Mouse (Mus musculus) heart, embryonic 13.5 days (tissue): Measurements from ENCODE around the gene Cacna2d2. TPM values are rescaled to one million over a fixed set of nuclear protein-coding genes. Genes with fewer than 3 reads are reported as not detected.

ENCODE experiments used
- ATAC-seq: fragments of 200-750 bp; cut with Nextera tagmentation; 2 replicates; pipeline ENCODE4 v1.8.0; 2017; ENCODE audit warnings: moderate TSS enrichment; ENCODE audit not compliant: insufficient number of reproducible peaks, low FRiP score, low TSS enrichment; ENCODE audit errors: extremely low read depth
- H3K27ac ChIP-seq: fragments of 300-500 bp; sonication (generic); replicated peaks from 2 replicates; pipeline ENCODE4 v1.5.1; 2015; ENCODE audit warnings: moderate library complexity, mild to moderate bottlenecking, inconsistent platforms
- H3K27me3 ChIP-seq: fragments of 300-500 bp; sonication (generic); replicated peaks from 2 replicates; pipeline ENCODE4 v1.6.1; 2015; ENCODE audit warnings: mild to moderate bottlenecking, inconsistent platforms
- H3K36me3 ChIP-seq: fragments of 300-500 bp; sonication (generic); 2 replicates; pipeline ENCODE4 v1.6.1; 2015; ENCODE audit warnings: mild to moderate bottlenecking, inconsistent platforms
- H3K4me1 ChIP-seq: fragments of 300-500 bp; sonication (generic); 2 replicates; pipeline ENCODE4 v1.6.1; 2015; ENCODE audit warnings: inconsistent platforms
- H3K4me2 ChIP-seq: fragments of 300-500 bp; sonication (generic); 2 replicates; pipeline ENCODE4 v1.6.1; 2015; ENCODE audit warnings: inconsistent platforms, mild to moderate bottlenecking, moderate library complexity
- H3K4me3 ChIP-seq: fragments of 300-500 bp; sonication (generic); 2 replicates; pipeline ENCODE4 v1.5.1; 2015; ENCODE audit warnings: moderate library complexity, mild to moderate bottlenecking, inconsistent platforms
- H3K9ac ChIP-seq: fragments of 300-500 bp; sonication (generic); 2 replicates; pipeline ENCODE4 v1.6.1; 2015; ENCODE audit warnings: inconsistent platforms, mild to moderate bottlenecking, moderate library complexity
- H3K9me3 ChIP-seq: fragments of 300-500 bp; sonication (generic); 2 replicates; pipeline ENCODE4 v1.6.1; 2016; ENCODE audit warnings: inconsistent platforms
- WGBS: fragments of 180-500 bp; shearing (Covaris S2); methylation state at CpG from one replicate; pipeline ENCODE4 v1.1.7; 2015; ENCODE audit warnings: mixed read lengths; 5-methylcytosine and 5-hydroxymethylcytosine counted together
- polyA plus RNA-seq: library from polyadenylated mRNA; unstranded; fragments of >200 nt; fragmentation: Nextera tagmentation; extraction: Ambion mirVana; gene quantifications from 2 replicates; pipeline ENCODE4 v1.2.1, GENCODE M21; 2015

Cacna2d2 gene
- polyA plus RNA-seq, 1 experiment from 2014 or later, result 3.8 TPM

GRCm38 (mm10) chr9:107550491-107551116 is 151.2 kb downstream of the Cacna2d2 start:
- peaks cover 46% of the 10 kb centered on the region for H3K27me3 ChIP-seq
- H3K27ac ChIP-seq, result peak overlapping the region; percentile 51; the same call in 1 of the 2 replicates
- peak overlapping the region; percentile 58 for H3K4me3 ChIP-seq
- no peaks in the 10 kb centered on the region for H3K36me3 ChIP-seq
- peak overlapping the region; percentile 96 for H3K4me2 ChIP-seq
- ATAC-seq, result no peak
- no peaks in the 10 kb centered on the region for H3K9me3 ChIP-seq
- WGBS, result 35% methylated on average over 23 of the region's 23 CpGs
- H3K9ac ChIP-seq, result peak overlapping the region; percentile 83
- H3K4me1 ChIP-seq, result peaks cover 50% of the 10 kb centered on the region

- peak within 1 kb of the TSS; percentile 83 for H3K9ac ChIP-seq
- H3K27ac ChIP-seq, result peak within 1 kb of the TSS; percentile 51
- WGBS, result 1% methylated on average over 62 of the region's 63 CpGs
- H3K27me3 ChIP-seq, result peaks cover 46% of the 10 kb centered on the region
- peak within 1 kb of the TSS; percentile 96 for H3K4me2 ChIP-seq
- 0 out of 2 replicates have a peak, but pooled peaks have one; percentile 0 for ATAC-seq
- H3K4me3 ChIP-seq, result peak within 1 kb of the TSS; percentile 58
- no peaks in the 10 kb centered on the region for H3K36me3 ChIP-seq
- no peaks in the 10 kb centered on the region for H3K9me3 ChIP-seq
- H3K4me1 ChIP-seq, result peaks cover 57% of the 10 kb centered on the region
Observed at GRCm38 (mm10) chr9:107551117-107551889, 151.9 kb downstream of the Cacna2d2 start, which contains the start of gene Rassf1. Gene Rassf1, plus strand, starts transcription at chr9:107551555.

GRCm38 (mm10) chr9:107551890-107552355 is 152.5 kb downstream of the Cacna2d2 start:
- Histone ChIP-seq H3K9ac (peak overlapping the region; percentile 83), H3K36me3 (peaks cover 6% of the 10 kb centered on the region), H3K4me3 (peak overlapping the region; percentile 58), H3K4me1 (peaks cover 58% of the 10 kb centered on the region), H3K27me3 (peaks cover 46% of the 10 kb centered on the region), H3K27ac (peak overlapping the region; percentile 51), H3K9me3 (no peaks in the 10 kb centered on the region), H3K4me2 (peak overlapping the region; percentile 96)
- ATAC-seq, result no peak
- 16% methylated on average over 8 of the region's 8 CpGs for WGBS

GRCm38 (mm10) chr9:107552690-107553393 is 153.4 kb downstream of the Cacna2d2 start:
- Histone ChIP-seq H3K27me3 (peaks cover 41% of the 10 kb centered on the region), H3K27ac (no peak overlapping the region), H3K4me1 (peaks cover 56% of the 10 kb centered on the region), H3K9me3 (no peaks in the 10 kb centered on the region), H3K36me3 (peaks cover 15% of the 10 kb centered on the region), H3K4me3 (peak overlapping the region; percentile 86), H3K9ac (peak overlapping the region; percentile 88), H3K4me2 (peak overlapping the region; percentile 96)
- no peak for ATAC-seq
- WGBS, result 77% methylated on average over 5 of the region's 5 CpGs

GRCm38 (mm10) chr9:107553541-107554318 is 154.3 kb downstream of the Cacna2d2 start:
- Histone ChIP-seq H3K9ac (peak overlapping the region; percentile 88), H3K4me3 (peak overlapping the region; percentile 86), H3K4me2 (peak overlapping the region; percentile 96), H3K4me1 (peaks cover 56% of the 10 kb centered on the region), H3K27me3 (peaks cover 32% of the 10 kb centered on the region), H3K9me3 (no peaks in the 10 kb centered on the region), H3K36me3 (peaks cover 24% of the 10 kb centered on the region), H3K27ac (peak overlapping the region; percentile 99)
- WGBS, result 8% methylated on average over 37 of the region's 37 CpGs
- ATAC-seq, result peak; percentile 17; the same call in 1 of the 2 replicates

- Histone ChIP-seq H3K27ac (peak overlapping the region; percentile 99), H3K4me2 (peak overlapping the region; percentile 96), H3K36me3 (peaks cover 30% of the 10 kb centered on the region), H3K9me3 (no peaks in the 10 kb centered on the region), H3K4me3 (peak overlapping the region; percentile 86), H3K4me1 (peaks cover 56% of the 10 kb centered on the region), H3K27me3 (peaks cover 25% of the 10 kb centered on the region), H3K9ac (peak overlapping the region; percentile 95)
- under 1% methylated on average over 53 of the region's 53 CpGs for WGBS
- peak; percentile 88 for ATAC-seq
Observed at GRCm38 (mm10) chr9:107554319-107554825, 155.0 kb downstream of the Cacna2d2 start.

GRCm38 (mm10) chr9:107555031-107555457 is 155.6 kb downstream of the Cacna2d2 start:
- WGBS, result 0% methylated on average over 23 of the region's 23 CpGs
- Histone ChIP-seq H3K9me3 (no peaks in the 10 kb centered on the region), H3K27me3 (peaks cover 19% of the 10 kb centered on the region), H3K4me1 (peaks cover 56% of the 10 kb centered on the region), H3K4me2 (peak overlapping the region; percentile 96), H3K9ac (peak overlapping the region; percentile 95), H3K36me3 (peaks cover 37% of the 10 kb centered on the region), H3K27ac (peak overlapping the region; percentile 99), H3K4me3 (peak overlapping the region; percentile 86)
- ATAC-seq, result no peak

- Histone ChIP-seq H3K27me3 (peaks cover 12% of the 10 kb centered on the region), H3K4me1 (peaks cover 54% of the 10 kb centered on the region), H3K9ac (peak overlapping the region; percentile 95), H3K4me2 (peak overlapping the region; percentile 96), H3K4me3 (peak overlapping the region; percentile 86), H3K9me3 (no peaks in the 10 kb centered on the region), H3K36me3 (peaks cover 44% of the 10 kb centered on the region), H3K27ac (peak overlapping the region; percentile 99)
- WGBS, result 20% methylated on average over 2 of the region's 2 CpGs
- ATAC-seq, result no peak
Observed at GRCm38 (mm10) chr9:107555701-107556100, 156.3 kb downstream of the Cacna2d2 start.

- Histone ChIP-seq H3K27ac (0 out of 2 replicates have a peak overlapping the region, but pooled peaks have one; percentile 12), H3K9me3 (no peaks in the 10 kb centered on the region), H3K4me1 (peaks cover 48% of the 10 kb centered on the region), H3K36me3 (peaks cover 50% of the 10 kb centered on the region), H3K9ac (peak overlapping the region; percentile 95), H3K4me2 (peak overlapping the region; percentile 96), H3K27me3 (peaks cover 8% of the 10 kb centered on the region; the same call in 1 of the 2 replicates), H3K4me3 (peak overlapping the region; percentile 86)
- no peak for ATAC-seq
- WGBS, result 52% methylated on average over 3 of the region's 3 CpGs
Observed at GRCm38 (mm10) chr9:107556346-107556745, 156.9 kb downstream of the Cacna2d2 start.

GRCm38 (mm10) chr9:107563029-107563581 is 163.7 kb downstream of the Cacna2d2 start, which contains the start of gene Tusc2:
Gene Tusc2, plus strand, starts transcription at chr9:107563255.
- Histone ChIP-seq H3K4me2 (peak within 1 kb of the TSS; percentile 90), H3K27ac (peak within 1 kb of the TSS; percentile 76), H3K27me3 (no peaks in the 10 kb centered on the region), H3K4me3 (peak within 1 kb of the TSS; percentile 93), H3K9me3 (no peaks in the 10 kb centered on the region), H3K9ac (peak within 1 kb of the TSS; percentile 94), H3K4me1 (peaks cover 49% of the 10 kb centered on the region), H3K36me3 (peaks cover 59% of the 10 kb centered on the region)
- WGBS, result under 1% methylated on average over 43 of the region's 46 CpGs
- peak; percentile 92 for ATAC-seq
